Mouse (Mus musculus) hindbrain, embryonic 14.5 days (tissue): Measurements from ENCODE around the gene Prkch. TPM values are rescaled to one million over a fixed set of nuclear protein-coding genes. Genes with fewer than 3 reads are reported as not detected.
"Not testable (repeated sequence)": the region's sequence is repeated elsewhere in the genome, so short reads cannot be mapped to it uniquely, and the experiment has no call there.

Source experiments
- ATAC-seq: fragments of 200-750 bp; cut with Nextera tagmentation; 2 replicates; pipeline ENCODE4 v1.8.0; 2017; ENCODE audit warnings: moderate number of reproducible peaks, mild to moderate bottlenecking, moderate TSS enrichment, moderate library complexity; ENCODE audit not compliant: low FRiP score
- DNase-seq: peaks from one replicate; pipeline ENCODE4 v3.0.0-alpha.2; 2015; ENCODE audit warnings: low spot score
- H3K27ac ChIP-seq: fragments of 300-500 bp; sonication (generic); 2 replicates; pipeline ENCODE4 v1.5.1; 2014; ENCODE audit warnings: mild to moderate bottlenecking, moderate library complexity
- H3K27me3 ChIP-seq: fragments of 300-500 bp; sonication (generic); 2 replicates; pipeline ENCODE4 v1.6.1; 2014; ENCODE audit warnings: mild to moderate bottlenecking, low read length, mixed read lengths; ENCODE audit not compliant: control insufficient read depth, insufficient read depth
- H3K36me3 ChIP-seq: fragments of 300-500 bp; sonication (generic); replicated peaks from 2 replicates; pipeline ENCODE4 v1.6.1; 2014; ENCODE audit not compliant: control insufficient read depth, insufficient read depth
- H3K4me1 ChIP-seq: fragments of 300-500 bp; sonication (generic); replicated peaks from 2 replicates; pipeline ENCODE4 v1.6.1; 2014; ENCODE audit warnings: antibody characterized with exemption, low read length, mixed read lengths; ENCODE audit not compliant: control insufficient read depth, insufficient read depth
- H3K4me2 ChIP-seq: fragments of 300-500 bp; sonication (generic); replicated peaks from 2 replicates; pipeline ENCODE4 v1.6.1; 2014; ENCODE audit warnings: mild to moderate bottlenecking, moderate library complexity
- H3K4me3 ChIP-seq: fragments of 300-500 bp; sonication (generic); replicated peaks from 2 replicates; pipeline ENCODE4 v1.5.1; 2014; ENCODE audit warnings: mild to moderate bottlenecking, low read length
- H3K9ac ChIP-seq: fragments of 300-500 bp; sonication (generic); 2 replicates; pipeline ENCODE4 v1.6.1; 2014
- H3K9me3 ChIP-seq: fragments of 300-500 bp; sonication (generic); 2 replicates; pipeline ENCODE4 v1.6.1; 2016; ENCODE audit warnings: low read length; ENCODE audit not compliant: control insufficient read depth
- WGBS: fragments of 180-500 bp; shearing (Covaris S2); extraction: QIAGEN DNeasy Blood & Tissue Kit; methylation state at CpG from one replicate; pipeline ENCODE4 v1.1.7; 2014; 5-methylcytosine and 5-hydroxymethylcytosine counted together
- polyA plus RNA-seq: library from polyadenylated mRNA; unstranded; fragments of >200 nt; fragmentation: Nextera tagmentation; extraction: Ambion mirVana; gene quantifications from 2 replicates; pipeline ENCODE4 v1.2.1, GENCODE M21; 2014

Prkch gene
- polyA plus RNA-seq, 1 experiment from 2014 or later: 9.9 TPM

DNA sequence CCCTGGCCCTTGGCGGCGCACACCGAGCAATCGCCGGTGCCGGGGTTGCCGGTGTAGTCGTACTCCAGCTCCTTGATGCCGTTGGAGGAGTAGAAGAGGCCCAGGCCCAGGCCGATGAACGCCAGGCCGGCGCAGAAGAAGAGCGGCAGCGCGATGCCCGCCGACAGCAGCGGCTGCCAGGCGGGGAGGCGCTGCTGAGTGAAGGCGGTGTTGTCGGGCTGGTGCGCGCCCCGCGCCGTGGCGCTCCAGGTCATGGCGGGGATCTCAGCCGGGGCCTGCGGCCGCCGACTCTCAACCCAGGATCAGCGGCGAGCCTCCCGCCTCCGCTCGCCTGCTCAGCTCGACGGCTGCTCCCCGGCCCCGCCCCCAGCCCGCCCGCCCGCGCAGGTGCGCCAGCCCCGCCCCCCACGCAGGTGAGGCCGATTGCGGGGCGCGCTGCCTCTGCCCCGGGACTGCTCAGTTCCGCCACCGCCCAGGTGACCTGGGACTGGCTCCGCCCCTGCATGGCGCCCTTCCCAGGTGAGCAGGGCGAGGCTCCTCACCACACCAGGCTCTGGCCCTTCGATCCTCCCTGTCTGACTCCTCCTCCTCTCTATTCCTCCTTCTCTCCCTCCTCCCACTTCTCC is 38.4 kb upstream of the Prkch start, which contains the start of gene Tmem30b:
Gene Tmem30b, minus strand, starts transcription at position 307 of the 626 bp plus-strand sequence.
- no peaks in the 10 kb centered on the region for H3K36me3 ChIP-seq
- H3K27ac ChIP-seq: no peak within 1 kb of the TSS
- H3K4me3 ChIP-seq: peak within 1 kb of the TSS; percentile 36
- peaks cover 12% of the 10 kb centered on the region; the same call in 1 of the 2 replicates for H3K4me1 ChIP-seq
- H3K9me3 ChIP-seq: no peaks in the 10 kb centered on the region
- 3% methylated on average over 40 of the region's 61 CpGs for WGBS
- 0 out of 2 replicates have a peak within 1 kb of the TSS, but pooled peaks have one; percentile 28 for H3K9ac ChIP-seq
- DNase-seq (no peak), ATAC-seq (peak; percentile 14; the same call in 1 of the 2 replicates)
- peaks cover 90% of the 10 kb centered on the region for H3K27me3 ChIP-seq
- H3K4me2 ChIP-seq: peak within 1 kb of the TSS; percentile 51

DNA sequence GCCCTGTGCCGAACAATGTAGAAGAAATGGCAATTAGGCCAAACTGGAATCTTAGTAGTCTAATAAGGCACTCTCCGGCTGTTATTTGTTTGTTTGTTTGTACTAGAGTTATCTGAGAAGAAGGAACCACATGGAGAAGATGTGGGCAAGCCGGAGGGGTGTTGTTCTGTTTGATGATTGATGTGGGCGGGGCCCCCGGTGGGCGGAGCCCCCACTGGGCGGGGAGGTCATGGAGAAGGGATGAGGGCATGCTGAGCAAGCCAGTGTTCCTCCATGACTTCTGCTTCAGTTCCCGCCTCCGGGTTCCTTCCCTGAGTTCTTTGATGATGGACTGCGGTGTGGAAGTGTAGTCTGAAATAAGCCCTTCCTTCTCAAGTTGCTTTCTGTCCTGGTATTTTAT is 37.0 kb upstream of the Prkch start:
- peaks cover 12% of the 10 kb centered on the region; the same call in 1 of the 2 replicates for H3K4me1 ChIP-seq
- DNase-seq: no peak
- H3K36me3 ChIP-seq: no peaks in the 10 kb centered on the region
- H3K27ac ChIP-seq: no peak overlapping the region
- H3K4me2 ChIP-seq: no peak overlapping the region
- no peaks in the 10 kb centered on the region for H3K9me3 ChIP-seq
- ATAC-seq: no peak
- no peak overlapping the region for H3K9ac ChIP-seq
- WGBS: 29% methylated on average over 10 of the region's 10 CpGs
- peaks cover 80% of the 10 kb centered on the region for H3K27me3 ChIP-seq
- H3K4me3 ChIP-seq: no peak overlapping the region

DNA sequence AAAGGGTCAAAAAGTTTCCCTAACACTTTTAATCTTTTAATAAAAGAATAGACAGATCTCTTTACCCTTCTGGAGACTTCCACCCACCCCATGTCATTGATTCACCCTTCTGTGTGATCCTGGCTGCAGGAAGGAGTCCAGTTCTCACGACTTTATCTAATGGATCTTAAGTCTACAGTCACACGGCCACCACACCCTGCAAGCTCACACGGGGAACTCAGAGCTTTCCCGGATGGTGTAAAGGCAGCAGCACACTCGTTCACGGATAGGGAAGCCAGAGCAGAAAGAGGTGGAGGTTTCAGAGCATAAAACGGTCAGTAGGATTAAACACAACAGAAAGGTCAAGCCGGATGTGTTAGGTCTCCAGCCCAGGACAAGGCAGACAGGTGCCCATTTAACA is 36.3 kb upstream of the Prkch start:
- Histone ChIP-seq H3K4me1 (peaks cover 12% of the 10 kb centered on the region; the same call in 1 of the 2 replicates), H3K4me3 (no peak overlapping the region), H3K9ac (no peak overlapping the region), H3K27ac (no peak overlapping the region), H3K27me3 (peaks cover 74% of the 10 kb centered on the region), H3K4me2 (no peak overlapping the region), H3K36me3 (no peaks in the 10 kb centered on the region), H3K9me3 (no peaks in the 10 kb centered on the region)
- WGBS: 82% methylated on average over 8 of the region's 8 CpGs
- DNase-seq: no peak
- no peak for ATAC-seq

DNA sequence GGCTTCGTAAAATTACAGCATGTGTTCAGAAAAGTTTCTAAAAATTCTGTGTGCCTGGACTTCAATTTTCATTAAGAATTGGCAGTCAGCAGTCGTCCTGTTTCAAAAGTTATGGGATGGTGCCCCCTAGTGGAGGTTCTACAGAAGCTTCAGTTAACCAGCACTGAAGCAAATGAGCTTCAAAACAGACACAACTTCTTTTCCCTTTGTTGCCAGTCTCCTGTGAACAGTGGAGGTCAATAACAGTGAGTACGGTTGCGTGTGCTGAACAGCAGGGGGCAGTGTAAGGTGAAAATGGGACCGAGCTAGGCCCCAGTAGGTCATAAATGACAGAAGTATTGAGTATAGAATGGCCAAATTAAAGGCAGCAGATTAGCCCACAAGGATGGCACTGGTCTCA is 30.4 kb upstream of the Prkch start:
- no peak overlapping the region for H3K4me2 ChIP-seq
- no peaks in the 10 kb centered on the region for H3K36me3 ChIP-seq
- H3K9me3 ChIP-seq: no peaks in the 10 kb centered on the region
- H3K4me1 ChIP-seq: no peaks in the 10 kb centered on the region
- peak; percentile 85 for DNase-seq
- H3K4me3 ChIP-seq: no peak overlapping the region
- no peak for ATAC-seq
- peaks cover 15% of the 10 kb centered on the region for H3K27me3 ChIP-seq
- 4% methylated on average over 5 of the region's 5 CpGs for WGBS
- H3K27ac ChIP-seq: no peak overlapping the region
- no peak overlapping the region for H3K9ac ChIP-seq

GRCm38 (mm10) chr12:73558525-73559195 is 25.9 kb upstream of the Prkch start:
- Histone ChIP-seq H3K9me3 (no peaks in the 10 kb centered on the region), H3K4me3 (no peak overlapping the region), H3K36me3 (no peaks in the 10 kb centered on the region), H3K4me1 (no peaks in the 10 kb centered on the region), H3K27ac (no peak overlapping the region), H3K9ac (no peak overlapping the region), H3K4me2 (no peak overlapping the region), H3K27me3 (no peaks in the 10 kb centered on the region)
- DNase-seq: no peak
- 93% methylated on average over 20 of the region's 20 CpGs for WGBS
- ATAC-seq: no peak

- no peak overlapping the region for H3K9ac ChIP-seq
- H3K4me3 ChIP-seq: no peak overlapping the region
- H3K4me2 ChIP-seq: no peak overlapping the region
- H3K9me3 ChIP-seq: no peaks in the 10 kb centered on the region
- ATAC-seq: no peak
- H3K27ac ChIP-seq: no peak overlapping the region
- no peaks in the 10 kb centered on the region for H3K4me1 ChIP-seq
- no peaks in the 10 kb centered on the region for H3K27me3 ChIP-seq
- DNase-seq: no peak
- WGBS: 49% methylated on average over 7 of the region's 7 CpGs
- no peaks in the 10 kb centered on the region for H3K36me3 ChIP-seq
These were observed 24.5 kb upstream of the Prkch start for GRCm38 (mm10) chr12:73560091-73560490.

- H3K9me3 ChIP-seq, DNase-seq, H3K27me3 ChIP-seq, H3K4me2 ChIP-seq, H3K27ac ChIP-seq, H3K36me3 ChIP-seq, H3K4me3 ChIP-seq, H3K4me1 ChIP-seq, H3K9ac ChIP-seq, ATAC-seq: not testable (repeated sequence)
- WGBS: 80% methylated on average over 6 of the region's 6 CpGs
These were observed 21.5 kb upstream of the Prkch start for GRCm38 (mm10) chr12:73563122-73563521.

DNA sequence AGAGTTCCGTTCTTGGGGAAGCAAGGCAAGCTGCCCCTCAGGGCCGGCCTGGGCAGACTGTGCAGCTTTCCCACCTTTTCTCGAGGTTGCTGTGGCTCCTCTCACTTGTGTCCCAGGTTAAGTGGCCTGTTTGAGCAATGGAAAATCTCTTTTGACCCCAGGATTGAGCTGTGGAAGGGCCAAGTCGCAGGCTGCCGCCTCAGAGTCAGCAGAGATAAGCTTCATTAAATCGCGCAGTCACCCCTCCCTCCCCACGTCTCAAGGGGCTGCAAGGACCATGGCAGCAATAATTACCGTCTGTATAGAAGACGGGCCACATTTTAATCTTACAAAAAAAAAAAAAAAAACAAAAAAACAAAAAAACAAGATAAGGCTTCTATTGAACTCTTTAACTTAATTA is 20.4 kb upstream of the Prkch start:
- 22% methylated on average over 10 of the region's 10 CpGs for WGBS
- H3K36me3 ChIP-seq: no peaks in the 10 kb centered on the region
- ATAC-seq (no peak), DNase-seq (no peak)
- H3K4me2 ChIP-seq: no peak overlapping the region
- H3K4me1 ChIP-seq: no peaks in the 10 kb centered on the region
- no peak overlapping the region for H3K9ac ChIP-seq
- H3K4me3 ChIP-seq: no peak overlapping the region
- 0 out of 2 replicates have a peak, but pooled peaks cover 3% of the 10 kb centered on the region for H3K27me3 ChIP-seq
- H3K9me3 ChIP-seq: no peaks in the 10 kb centered on the region
- no peak overlapping the region for H3K27ac ChIP-seq

DNA sequence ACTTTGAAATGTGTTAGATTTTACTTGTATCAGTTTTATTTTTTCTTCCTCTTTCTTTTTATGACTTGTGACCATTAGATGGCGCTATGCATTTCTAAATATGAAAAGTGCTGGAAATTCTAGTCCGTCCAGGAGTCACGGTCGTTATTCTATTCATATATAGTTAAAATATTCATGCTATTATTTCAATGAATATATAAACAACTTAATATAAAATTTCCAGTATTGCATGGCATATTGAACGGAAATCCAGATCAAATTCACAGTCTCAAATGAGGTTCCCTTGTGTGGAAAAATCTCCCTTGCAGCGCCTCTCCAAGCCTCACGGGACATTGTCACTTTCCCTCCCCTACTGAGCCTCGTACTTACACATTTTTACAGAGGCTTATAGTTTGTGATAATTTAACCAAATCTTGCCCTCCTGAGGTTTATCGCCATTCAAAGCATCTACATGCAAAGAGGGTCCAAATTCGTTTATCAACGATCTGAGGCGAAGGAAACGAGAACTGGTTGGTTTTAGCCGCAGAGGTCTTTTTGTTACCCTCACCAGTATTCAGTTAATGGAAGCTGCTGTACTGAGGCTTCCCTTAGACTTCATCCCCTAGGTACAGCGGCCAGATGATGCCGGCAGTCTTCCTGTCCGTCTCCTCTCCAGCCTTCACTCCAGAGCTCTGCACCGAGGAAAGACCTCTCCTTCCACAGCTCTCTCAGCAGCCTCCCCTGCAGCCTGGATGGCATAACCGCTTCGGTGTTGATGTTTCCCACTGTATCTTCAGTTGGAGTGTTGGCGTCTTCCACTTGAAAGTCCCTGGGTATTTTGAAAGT is 19.6 kb upstream of the Prkch start:
- DNase-seq (peak; percentile 84), ATAC-seq (no peak; the same call in 1 of the 2 replicates)
- Histone ChIP-seq H3K4me1 (no peaks in the 10 kb centered on the region), H3K36me3 (no peaks in the 10 kb centered on the region), H3K9ac (peak overlapping the region; percentile 41; the same call in 1 of the 2 replicates), H3K4me3 (peak overlapping the region; percentile 26), H3K9me3 (peaks cover 3% of the 10 kb centered on the region; the same call in 1 of the 2 replicates), H3K27me3 (0 out of 2 replicates have a peak, but pooled peaks cover 3% of the 10 kb centered on the region), H3K4me2 (peak overlapping the region; percentile 49), H3K27ac (no peak overlapping the region)
- whole genome bisulfite sequencing: 26% methylated on average over 21 of the region's 21 CpGs
